Mouse (Mus musculus): ENCODE data around the gene Slc7a6. TPM values are rescaled to one million over a fixed set of nuclear protein-coding genes. Genes with fewer than 3 reads are reported as not detected.

The Slc7a6 gene
- 16.3 and 24.3 TPM in 2 replicates for polyA plus RNA-seq (2015; fragmentation: Nextera tagmentation; extraction: Ambion mirVana)

DNA sequence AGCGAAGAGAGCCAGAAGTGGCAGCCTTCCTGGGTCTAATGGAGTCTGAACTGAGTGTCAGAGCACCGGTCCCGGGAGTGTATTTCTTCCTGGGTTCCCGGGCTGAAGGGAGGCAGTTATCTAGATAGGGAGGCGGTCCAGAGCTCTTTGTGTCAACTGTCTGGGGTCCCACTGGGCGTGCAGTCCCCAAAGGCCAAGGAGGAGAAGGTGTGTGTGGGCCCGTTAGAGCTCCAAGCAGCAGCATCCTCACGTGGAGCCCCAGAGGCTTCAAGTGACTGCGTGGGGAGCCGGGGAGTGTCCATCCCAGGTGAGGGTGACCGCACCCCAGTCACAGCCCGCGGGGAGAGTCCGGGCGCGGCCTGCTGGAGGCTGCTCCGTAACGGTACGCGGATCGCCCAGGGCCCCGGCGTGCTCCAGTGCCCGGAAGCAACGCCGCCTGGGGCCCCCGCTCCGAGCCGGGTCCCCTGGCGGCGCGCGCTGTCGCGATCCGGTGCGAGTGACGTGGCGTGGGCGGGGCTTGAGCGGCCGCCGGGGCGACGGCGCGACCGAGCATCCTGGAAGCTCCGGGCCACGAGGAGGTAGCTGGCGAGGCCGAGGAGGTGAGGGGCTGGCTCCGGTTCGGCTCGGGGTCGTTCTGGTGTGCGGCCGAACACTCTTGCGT is at the start of gene Slc7a6:
Gene Slc7a6 (plus strand): TSS at position 502 of the 661 bp plus-strand sequence.

GRCm38 (mm10) chr8:106136156-106137130 is 32.2 kb upstream of the Slc7a6 start, which contains the start of gene Esrp2:
Gene Esrp2 (minus strand): TSS chr8:106136974.

DNA sequence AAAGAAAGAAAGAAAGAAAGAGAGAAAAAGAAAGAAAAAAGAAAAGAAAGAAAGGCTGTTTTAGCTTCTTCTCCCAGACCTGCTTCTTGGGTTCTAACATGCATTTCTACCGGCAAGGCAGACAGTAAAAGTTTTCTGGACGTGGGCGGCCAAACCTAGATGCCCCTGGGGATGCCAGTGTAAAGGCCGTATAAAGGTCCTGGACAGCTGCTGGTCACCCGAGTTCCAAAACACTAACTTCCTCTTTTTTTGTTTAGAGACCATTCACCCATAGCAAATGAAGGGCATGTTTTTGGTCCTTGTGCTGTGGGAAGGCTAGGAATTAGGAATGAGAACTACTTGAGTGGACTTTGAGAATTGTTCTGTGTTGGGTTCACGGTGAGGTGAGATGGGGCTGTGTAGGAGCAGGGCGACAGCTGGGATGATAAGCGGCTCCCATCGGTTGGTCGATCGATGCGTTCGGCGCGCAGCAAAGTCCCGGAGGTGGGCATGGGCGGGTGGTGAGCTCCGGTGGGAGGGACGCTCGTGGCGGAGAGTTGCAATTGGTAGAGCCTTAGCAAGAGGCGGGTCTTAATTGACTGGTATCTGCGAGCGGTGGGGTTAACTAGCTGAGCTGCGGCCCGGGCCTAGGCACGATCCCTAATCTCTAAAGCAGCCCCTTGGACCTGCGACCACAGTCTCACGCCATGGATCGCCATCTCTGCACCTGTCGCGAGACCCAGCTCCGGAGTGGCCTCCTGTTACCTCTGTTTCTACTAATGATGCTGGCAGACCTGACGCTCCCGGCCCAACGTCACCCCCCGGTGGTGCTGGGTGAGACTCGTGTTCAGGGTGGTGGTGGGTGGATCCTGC is 18.6 kb upstream of the Slc7a6 start, which contains the start of gene Pla2g15:
Gene Pla2g15 (plus strand): TSS at position 599 of the 852 bp plus-strand sequence.

GRCm38 (mm10) chr8:106210821-106211345 is 42.2 kb downstream of the Slc7a6 start, which contains the start of the genes Slc7a6os and Prmt7:
Gene Slc7a6os (minus strand): TSS chr8:106210935.
Gene Prmt7 (plus strand): TSS chr8:106210936.

Other genes starting within 250 kb of the Slc7a6 start
- gene Ctrl, start 235.0 kb upstream of the Slc7a6 start, polyA plus RNA-seq (2015; fragmentation: Nextera tagmentation; extraction: Ambion mirVana) = 0.88 and 1.1 TPM in 2 replicates
- gene Psmb10, start 230.4 kb upstream of the Slc7a6 start, polyA plus RNA-seq (2015; fragmentation: Nextera tagmentation; extraction: Ambion mirVana) = 96.9 and 99.9 TPM in 2 replicates
- gene Lcat, start 225.5 kb upstream of the Slc7a6 start, polyA plus RNA-seq (2015; fragmentation: Nextera tagmentation; extraction: Ambion mirVana) = 6.5 and 7.3 TPM in 2 replicates
- gene Slc12a4, start 202.8 kb upstream of the Slc7a6 start, polyA plus RNA-seq (2015; fragmentation: Nextera tagmentation; extraction: Ambion mirVana) = 15.6 and 22.9 TPM in 2 replicates
- gene Dpep3, start 189.4 kb upstream of the Slc7a6 start, polyA plus RNA-seq (2015; fragmentation: Nextera tagmentation; extraction: Ambion mirVana) = 0.11 TPM in 1 of 2 replicates, not detected in the other
- gene Dus2, start 177.5 kb upstream of the Slc7a6 start, polyA plus RNA-seq (2015; fragmentation: Nextera tagmentation; extraction: Ambion mirVana) = 8.6 and 12.1 TPM in 2 replicates
- 0.16 TPM in 1 of 2 replicates, not detected in the other for gene Dpep2nb, start 162.9 kb upstream of the Slc7a6 start, polyA plus RNA-seq (2015; fragmentation: Nextera tagmentation; extraction: Ambion mirVana)
- gene Ddx28, start 157.0 kb upstream of the Slc7a6 start, polyA plus RNA-seq (2015; fragmentation: Nextera tagmentation; extraction: Ambion mirVana) = 12.6 and 16.5 TPM in 2 replicates
- gene Nfatc3, start 110.0 kb upstream of the Slc7a6 start, polyA plus RNA-seq (2015; fragmentation: Nextera tagmentation; extraction: Ambion mirVana) = 2.5 and 4.6 TPM in 2 replicates
- 1.5 and 1.6 TPM in 2 replicates for gene Esrp2, start 31.9 kb upstream of the Slc7a6 start, polyA plus RNA-seq (2015; fragmentation: Nextera tagmentation; extraction: Ambion mirVana)
- 10.2 and 10.5 TPM in 2 replicates for gene Pla2g15, start 18.5 kb upstream of the Slc7a6 start, polyA plus RNA-seq (2015; fragmentation: Nextera tagmentation; extraction: Ambion mirVana)
- 19.7 and 26.9 TPM in 2 replicates for gene Slc7a6os, start 42.1 kb downstream of the Slc7a6 start, polyA plus RNA-seq (2015; fragmentation: Nextera tagmentation; extraction: Ambion mirVana)
- 18.5 and 22.1 TPM in 2 replicates for gene Prmt7, start 42.1 kb downstream of the Slc7a6 start, polyA plus RNA-seq (2015; fragmentation: Nextera tagmentation; extraction: Ambion mirVana)
- gene Smpd3, start 169.1 kb downstream of the Slc7a6 start, polyA plus RNA-seq (2015; fragmentation: Nextera tagmentation; extraction: Ambion mirVana) = 10.8 and 20.6 TPM in 2 replicates
- 13.4 and 15.4 TPM in 2 replicates for gene Zfp90, start 246.5 kb downstream of the Slc7a6 start, polyA plus RNA-seq (2015; fragmentation: Nextera tagmentation; extraction: Ambion mirVana)

Data from adrenal gland, postnatal 0 days (tissue).